Mouse (Mus musculus) limb, embryonic 13.5 days (tissue): ENCODE data around the gene Stk32c. TPM values are rescaled to one million over a fixed set of nuclear protein-coding genes. Genes with fewer than 3 reads are reported as not detected.

Experiments
- ATAC-seq: fragments of 200-750 bp; cut with Nextera tagmentation; 2 replicates; pipeline ENCODE4 v1.8.0; 2017; ENCODE audit warnings: low read depth, moderate number of reproducible peaks, moderate TSS enrichment; ENCODE audit not compliant: low FRiP score
- H3K27ac ChIP-seq: fragments of 300-500 bp; sonication (generic); 2 replicates; pipeline ENCODE4 v1.5.1; 2015; ENCODE audit warnings: inconsistent platforms, mild to moderate bottlenecking, moderate library complexity
- H3K27me3 ChIP-seq: fragments of 300-500 bp; sonication (generic); 2 replicates; pipeline ENCODE4 v1.6.1; 2015; ENCODE audit warnings: mild to moderate bottlenecking, inconsistent platforms
- H3K36me3 ChIP-seq: fragments of 300-500 bp; sonication (generic); 2 replicates; pipeline ENCODE4 v1.6.1; 2015; ENCODE audit warnings: inconsistent platforms, mild to moderate bottlenecking, moderate library complexity
- H3K4me1 ChIP-seq: fragments of 300-500 bp; sonication (generic); 2 replicates; pipeline ENCODE4 v1.6.1; 2015; ENCODE audit warnings: inconsistent platforms
- H3K4me2 ChIP-seq: fragments of 300-500 bp; sonication (generic); replicated peaks from 2 replicates; pipeline ENCODE4 v1.6.1; 2015; ENCODE audit warnings: inconsistent platforms, mild to moderate bottlenecking, moderate library complexity
- H3K4me3 ChIP-seq: fragments of 300-500 bp; sonication (generic); 2 replicates; pipeline ENCODE4 v1.5.1; 2015; ENCODE audit warnings: moderate library complexity, mild to moderate bottlenecking, inconsistent platforms
- H3K9ac ChIP-seq: fragments of 300-500 bp; sonication (generic); 2 replicates; pipeline ENCODE4 v1.6.1; 2015; ENCODE audit warnings: mild to moderate bottlenecking, inconsistent platforms
- H3K9me3 ChIP-seq: fragments of 300-500 bp; sonication (generic); 2 replicates; pipeline ENCODE4 v1.6.1; 2016; ENCODE audit warnings: inconsistent platforms
- WGBS: fragments of 180-500 bp; shearing (Covaris S2); methylation state at CpG from one replicate; pipeline ENCODE4 v1.1.7; 2015; 5-methylcytosine and 5-hydroxymethylcytosine counted together
- polyA plus RNA-seq: library from polyadenylated mRNA; unstranded; fragments of >200 nt; fragmentation: Nextera tagmentation; extraction: Ambion mirVana; gene quantifications from 2 replicates; pipeline ENCODE4 v1.2.1, GENCODE M21; 2015

Gene Stk32c
- polyA plus RNA-seq, 1 experiment from 2014 or later: 0.17 TPM

DNA sequence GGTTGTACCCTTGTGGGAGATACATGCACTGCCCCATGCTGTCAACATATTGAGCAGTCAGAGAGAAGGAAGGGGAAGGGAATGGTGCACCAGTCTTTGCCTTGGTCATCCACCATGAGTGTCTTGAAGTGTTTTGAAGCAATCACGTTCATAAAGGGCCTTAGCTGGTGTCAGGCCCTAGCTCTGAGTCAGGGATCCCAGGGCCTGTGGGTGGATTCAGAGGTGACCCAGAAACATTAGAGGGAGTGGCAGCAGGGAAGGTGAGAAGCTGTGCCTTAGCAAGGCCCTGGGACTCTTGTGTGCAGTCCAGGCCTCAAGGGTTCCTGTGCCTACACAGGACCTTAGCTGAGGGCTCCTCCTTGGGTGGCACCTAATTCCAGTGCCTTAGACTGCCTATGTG, 11.0 kb upstream of the Stk32c start:
- no peak overlapping the region for H3K27ac ChIP-seq
- H3K4me1 ChIP-seq: peaks cover 4% of the 10 kb centered on the region; the same call in 1 of the 2 replicates
- H3K4me3 ChIP-seq: no peak overlapping the region
- no peaks in the 10 kb centered on the region for H3K27me3 ChIP-seq
- no peaks in the 10 kb centered on the region for H3K9me3 ChIP-seq
- no peak overlapping the region for H3K4me2 ChIP-seq
- 76% methylated on average over 1 of the region's 1 CpGs for WGBS
- no peaks in the 10 kb centered on the region for H3K36me3 ChIP-seq
- no peak overlapping the region for H3K9ac ChIP-seq
- ATAC-seq: no peak

DNA sequence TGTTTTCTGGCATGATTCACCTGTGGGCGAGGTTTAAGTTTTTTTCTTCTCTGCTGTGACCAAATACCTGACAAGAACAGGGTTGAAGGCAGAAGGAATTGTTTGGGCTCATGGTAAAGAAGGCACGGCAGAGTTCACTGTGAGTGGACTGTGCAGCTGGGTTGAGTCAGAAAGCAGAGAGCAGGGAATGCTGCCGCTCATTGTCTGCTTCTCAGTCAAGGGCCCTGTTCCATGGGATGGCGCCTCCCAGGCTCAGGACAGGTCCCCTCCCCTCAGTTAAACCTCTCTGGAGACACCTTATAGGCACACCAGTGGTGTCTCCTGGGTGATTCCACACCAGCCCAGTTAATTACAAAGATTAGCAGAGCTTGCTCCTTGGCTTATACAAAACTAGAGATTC, 9.2 kb upstream of the Stk32c start:
- Histone ChIP-seq H3K9ac (no peak overlapping the region), H3K4me1 (peaks cover 13% of the 10 kb centered on the region; the same call in 1 of the 2 replicates), H3K4me2 (no peak overlapping the region), H3K36me3 (no peaks in the 10 kb centered on the region), H3K9me3 (no peaks in the 10 kb centered on the region), H3K4me3 (no peak overlapping the region), H3K27ac (no peak overlapping the region), H3K27me3 (no peaks in the 10 kb centered on the region)
- 79% methylated on average over 4 of the region's 4 CpGs for WGBS
- ATAC-seq: no peak

DNA sequence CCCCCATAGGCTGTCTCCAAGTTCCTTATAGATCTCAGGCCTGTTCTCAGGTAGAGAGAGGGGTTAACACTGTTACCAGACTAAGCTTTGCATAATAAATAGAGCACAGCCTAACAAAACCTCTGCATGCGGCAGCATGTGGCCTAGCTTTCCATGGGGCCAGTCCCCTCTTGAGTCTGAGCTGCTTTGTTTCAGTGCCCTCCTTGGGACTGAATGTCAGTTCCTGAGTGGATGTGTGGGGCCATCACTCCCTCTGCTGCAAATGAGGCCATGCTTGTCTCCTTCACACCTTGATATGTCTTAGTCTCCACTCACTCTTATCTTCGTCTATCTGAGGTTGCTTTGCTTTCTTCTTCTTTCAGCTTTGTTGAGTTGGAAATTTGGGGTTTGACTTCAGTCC, 8.7 kb upstream of the Stk32c start:
- Histone ChIP-seq H3K4me1 (peaks cover 13% of the 10 kb centered on the region; the same call in 1 of the 2 replicates), H3K4me3 (no peak overlapping the region), H3K36me3 (no peaks in the 10 kb centered on the region), H3K9me3 (no peaks in the 10 kb centered on the region), H3K9ac (no peak overlapping the region), H3K4me2 (no peak overlapping the region), H3K27me3 (no peaks in the 10 kb centered on the region), H3K27ac (no peak overlapping the region)
- 69% methylated on average over 2 of the region's 2 CpGs for WGBS
- ATAC-seq: no peak

DNA sequence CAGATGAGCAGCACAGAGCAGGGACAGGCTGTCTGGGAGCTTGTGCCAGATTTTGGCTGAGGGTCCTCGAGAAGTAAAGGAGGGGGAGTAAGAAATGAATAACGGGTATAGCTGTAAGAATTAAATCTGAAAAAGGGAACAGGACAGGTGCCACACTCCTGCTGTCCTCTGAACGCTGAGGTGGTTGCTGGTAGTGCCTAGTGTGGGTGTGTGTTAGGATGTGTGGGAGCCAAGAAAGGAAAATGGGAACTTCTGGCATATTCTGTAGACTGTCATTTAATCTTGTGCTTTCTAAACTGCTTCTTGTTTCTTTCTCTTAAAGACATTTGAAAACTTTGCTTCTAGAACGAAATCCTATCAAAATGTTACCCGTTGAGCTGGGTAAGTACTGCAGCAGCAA, 8.0 kb upstream of the Stk32c start:
- WGBS: 78% methylated on average over 5 of the region's 5 CpGs

DNA sequence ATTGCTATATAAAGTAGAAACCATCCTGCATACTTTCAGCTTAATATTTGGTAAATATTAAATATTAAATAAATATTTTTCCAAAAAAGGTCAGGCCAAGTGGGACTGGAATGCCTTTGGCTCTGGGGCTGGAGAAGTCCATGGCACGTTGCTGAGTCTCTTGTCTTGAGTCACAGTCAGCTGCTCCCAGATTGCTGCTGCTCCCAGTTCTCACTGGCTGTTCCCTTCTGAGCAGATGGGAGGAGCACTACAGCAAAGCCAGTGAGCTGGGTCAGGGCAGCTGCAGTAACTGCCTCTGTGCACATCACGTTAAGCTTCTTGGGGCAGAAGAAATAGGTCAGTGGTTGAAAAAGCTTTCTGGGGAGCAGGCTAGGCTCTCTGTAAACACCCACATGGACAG, 7.2 kb upstream of the Stk32c start:
- Histone ChIP-seq H3K4me2 (no peak overlapping the region), H3K9me3 (no peaks in the 10 kb centered on the region), H3K27ac (no peak overlapping the region), H3K4me1 (peaks cover 9% of the 10 kb centered on the region; the same call in 1 of the 2 replicates), H3K27me3 (no peaks in the 10 kb centered on the region), H3K4me3 (no peak overlapping the region), H3K9ac (no peak overlapping the region), H3K36me3 (no peaks in the 10 kb centered on the region)
- no peak for ATAC-seq
- WGBS: 40% methylated on average over 2 of the region's 2 CpGs

More for the DNA sequence above, 8.0 kb upstream of the Stk32c start:
- H3K4me1 ChIP-seq: peaks cover 13% of the 10 kb centered on the region; the same call in 1 of the 2 replicates
- ATAC-seq: no peak
- H3K9ac ChIP-seq: no peak overlapping the region
- H3K27me3 ChIP-seq: no peaks in the 10 kb centered on the region
- H3K4me2 ChIP-seq: no peak overlapping the region
- no peak overlapping the region for H3K4me3 ChIP-seq
- H3K36me3 ChIP-seq: no peaks in the 10 kb centered on the region
- H3K9me3 ChIP-seq: no peaks in the 10 kb centered on the region
- no peak overlapping the region for H3K27ac ChIP-seq

DNA sequence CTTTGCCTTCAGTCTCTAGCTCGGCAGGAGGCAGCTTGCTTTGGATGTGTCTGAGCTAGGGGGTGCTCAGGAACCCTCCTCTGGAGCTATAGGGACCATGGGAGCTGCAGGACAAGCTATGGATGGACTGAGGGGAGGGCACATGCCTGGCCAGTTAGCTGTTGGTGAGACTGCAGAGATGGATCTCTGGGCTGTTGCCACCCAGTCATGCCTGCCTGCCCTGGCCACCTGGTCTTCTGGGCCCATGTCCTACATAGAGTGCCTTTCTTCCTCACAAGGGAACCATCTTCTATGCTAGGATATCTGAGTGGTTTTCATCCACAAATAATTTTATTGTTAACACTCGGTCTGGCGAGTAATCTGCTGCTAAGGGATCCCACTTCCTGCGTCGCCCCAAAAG, 6.4 kb upstream of the Stk32c start:
- Histone ChIP-seq H3K27me3 (no peaks in the 10 kb centered on the region), H3K36me3 (no peaks in the 10 kb centered on the region), H3K4me1 (peaks cover 9% of the 10 kb centered on the region; the same call in 1 of the 2 replicates), H3K9ac (no peak overlapping the region), H3K4me2 (no peak overlapping the region), H3K4me3 (no peak overlapping the region), H3K27ac (no peak overlapping the region), H3K9me3 (no peaks in the 10 kb centered on the region)
- 78% methylated on average over 5 of the region's 5 CpGs for WGBS
- no peak for ATAC-seq

DNA sequence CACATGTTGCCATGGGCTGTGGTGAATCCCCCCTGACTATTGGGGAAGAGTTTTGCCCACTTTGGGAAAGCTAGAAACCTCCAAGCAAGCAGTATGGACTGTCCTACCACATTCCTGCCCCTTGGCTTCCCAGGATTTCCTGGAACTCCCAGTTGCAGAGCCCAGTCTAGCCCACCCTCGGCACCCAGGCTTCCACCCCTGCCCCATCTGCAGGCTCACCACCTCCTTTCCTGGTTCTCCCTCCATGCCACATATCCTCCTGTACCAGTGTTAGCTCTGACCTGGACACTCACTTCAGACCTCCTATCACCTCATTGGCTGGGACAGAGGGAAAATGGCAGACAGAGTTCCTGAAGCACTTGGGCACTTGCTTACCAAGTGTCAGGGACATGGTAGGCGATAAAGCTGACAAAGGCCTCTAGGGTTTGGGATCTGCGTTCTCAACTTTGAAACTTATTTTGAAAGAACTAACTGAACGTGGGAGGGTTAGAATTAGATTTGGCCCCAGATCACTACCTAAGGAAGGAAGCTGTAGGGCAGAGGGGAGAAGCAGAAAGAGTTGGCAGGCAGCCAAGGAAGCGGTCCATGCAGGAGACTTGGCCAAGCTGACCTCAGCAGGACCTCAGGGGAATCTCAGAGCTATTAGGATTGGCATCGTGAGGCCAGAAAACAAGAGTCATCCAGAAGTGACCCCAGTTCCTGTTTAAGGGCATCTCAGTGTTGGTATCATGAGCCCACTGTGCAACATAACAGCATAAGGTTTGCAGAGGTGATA, 5.7 kb upstream of the Stk32c start:
- 65% methylated on average over 6 of the region's 6 CpGs for WGBS
- no peak for ATAC-seq
- no peak overlapping the region for H3K4me3 ChIP-seq
- no peaks in the 10 kb centered on the region for H3K27me3 ChIP-seq
- no peaks in the 10 kb centered on the region for H3K36me3 ChIP-seq
- peaks cover 10% of the 10 kb centered on the region; the same call in 1 of the 2 replicates for H3K4me1 ChIP-seq
- H3K27ac ChIP-seq: no peak overlapping the region
- H3K9ac ChIP-seq: no peak overlapping the region
- no peaks in the 10 kb centered on the region for H3K9me3 ChIP-seq
- H3K4me2 ChIP-seq: no peak overlapping the region

DNA sequence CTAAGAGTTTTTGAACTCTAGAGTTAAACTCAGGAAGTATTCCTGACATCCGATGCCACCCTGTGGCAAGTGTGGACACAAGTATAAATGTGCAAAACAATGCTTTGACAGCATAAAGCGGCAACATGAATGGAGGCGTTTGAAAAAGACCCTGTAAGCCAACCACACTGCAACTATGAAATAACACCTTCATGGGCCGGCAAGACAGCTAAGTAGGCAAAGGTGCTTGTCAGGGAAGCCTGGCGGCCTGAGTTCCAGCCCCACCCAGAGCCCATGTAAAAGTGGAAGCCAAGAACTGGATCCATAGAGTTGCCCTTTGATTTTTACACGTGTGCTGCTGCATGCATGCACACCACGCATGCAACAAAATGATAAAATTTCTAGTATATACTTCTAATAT, 3.9 kb upstream of the Stk32c start:
- ATAC-seq: no peak
- Histone ChIP-seq H3K27ac (no peak overlapping the region), H3K4me1 (peaks cover 17% of the 10 kb centered on the region), H3K9me3 (no peaks in the 10 kb centered on the region), H3K9ac (no peak overlapping the region), H3K4me2 (no peak overlapping the region), H3K4me3 (no peak overlapping the region), H3K36me3 (no peaks in the 10 kb centered on the region), H3K27me3 (no peaks in the 10 kb centered on the region)
- 80% methylated on average over 7 of the region's 7 CpGs for WGBS

DNA sequence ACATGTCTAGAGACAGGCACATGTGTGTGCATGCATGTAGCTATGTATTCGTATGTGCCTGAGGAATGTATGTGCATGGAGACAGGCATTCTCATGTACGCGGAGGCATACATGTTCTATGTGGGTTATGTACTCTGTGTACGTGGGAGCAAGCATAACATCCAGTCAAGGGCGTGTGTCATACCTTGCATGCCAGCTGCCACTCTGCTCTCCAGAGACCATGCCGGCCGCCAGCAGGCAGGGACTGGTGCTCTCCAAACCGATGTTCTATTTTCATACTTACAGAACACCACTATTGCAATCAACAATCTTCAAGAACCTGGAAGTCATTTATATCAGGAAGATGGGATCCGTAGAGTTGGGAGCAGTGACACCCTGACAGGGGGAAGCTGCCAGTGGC, 3.4 kb upstream of the Stk32c start:
- no peak overlapping the region for H3K4me3 ChIP-seq
- H3K4me2 ChIP-seq: no peak overlapping the region
- H3K27ac ChIP-seq: no peak overlapping the region
- H3K27me3 ChIP-seq: no peaks in the 10 kb centered on the region
- H3K9me3 ChIP-seq: no peaks in the 10 kb centered on the region
- no peak for ATAC-seq
- WGBS: 92% methylated on average over 9 of the region's 9 CpGs
- H3K9ac ChIP-seq: no peak overlapping the region
- H3K4me1 ChIP-seq: peaks cover 17% of the 10 kb centered on the region
- H3K36me3 ChIP-seq: no peaks in the 10 kb centered on the region

DNA sequence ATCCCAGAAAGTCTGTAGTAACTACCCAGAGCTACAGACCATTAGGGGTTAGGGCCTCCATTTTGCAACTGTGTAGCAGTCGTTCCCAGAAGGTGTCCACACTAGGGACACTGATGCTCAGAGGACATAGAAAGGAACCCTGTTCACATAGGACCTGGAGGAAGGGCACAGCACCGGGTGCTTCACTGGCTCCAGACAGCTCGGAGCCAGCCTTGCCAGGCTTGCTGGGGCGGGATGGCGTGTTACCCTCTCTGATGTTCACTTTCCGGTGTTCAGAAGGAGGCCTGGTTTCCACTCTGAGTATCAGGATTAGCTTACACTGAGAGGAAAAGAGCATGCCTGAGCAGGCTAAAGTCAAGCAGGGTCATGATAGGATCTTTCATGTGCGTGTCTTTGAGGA, 2.8 kb upstream of the Stk32c start:
- Histone ChIP-seq H3K36me3 (no peaks in the 10 kb centered on the region), H3K4me2 (no peak overlapping the region), H3K9me3 (no peaks in the 10 kb centered on the region), H3K27me3 (no peaks in the 10 kb centered on the region), H3K27ac (no peak overlapping the region), H3K4me3 (no peak overlapping the region), H3K4me1 (peaks cover 17% of the 10 kb centered on the region), H3K9ac (no peak overlapping the region)
- no peak for ATAC-seq
- WGBS: 85% methylated on average over 7 of the region's 7 CpGs

DNA sequence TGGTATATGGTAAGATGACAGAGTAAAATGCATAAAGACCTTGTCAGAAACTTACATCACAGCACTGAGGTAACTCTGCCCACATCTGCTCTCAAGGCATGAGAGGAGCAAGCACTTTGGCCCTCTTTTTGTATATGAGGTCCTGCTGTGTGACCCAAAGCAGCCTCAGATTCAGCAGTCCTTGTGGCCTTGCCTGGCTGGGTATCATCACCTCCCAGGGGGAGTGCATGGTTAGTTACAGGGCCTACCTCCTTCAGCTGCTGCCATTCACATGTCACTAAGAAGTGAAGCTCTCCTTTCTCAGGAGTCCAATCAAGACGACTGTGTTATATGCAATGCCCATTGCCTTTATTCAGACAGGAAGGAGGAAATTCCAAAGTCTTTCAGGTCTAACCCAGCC, 2.4 kb upstream of the Stk32c start:
- no peak overlapping the region for H3K4me3 ChIP-seq
- no peak overlapping the region for H3K27ac ChIP-seq
- peaks cover 17% of the 10 kb centered on the region for H3K4me1 ChIP-seq
- H3K27me3 ChIP-seq: no peaks in the 10 kb centered on the region
- H3K9ac ChIP-seq: no peak overlapping the region
- H3K9me3 ChIP-seq: no peaks in the 10 kb centered on the region
- no peak overlapping the region for H3K4me2 ChIP-seq
- no peaks in the 10 kb centered on the region for H3K36me3 ChIP-seq
- WGBS: 69% methylated on average over 1 of the region's 1 CpGs
- no peak for ATAC-seq

DNA sequence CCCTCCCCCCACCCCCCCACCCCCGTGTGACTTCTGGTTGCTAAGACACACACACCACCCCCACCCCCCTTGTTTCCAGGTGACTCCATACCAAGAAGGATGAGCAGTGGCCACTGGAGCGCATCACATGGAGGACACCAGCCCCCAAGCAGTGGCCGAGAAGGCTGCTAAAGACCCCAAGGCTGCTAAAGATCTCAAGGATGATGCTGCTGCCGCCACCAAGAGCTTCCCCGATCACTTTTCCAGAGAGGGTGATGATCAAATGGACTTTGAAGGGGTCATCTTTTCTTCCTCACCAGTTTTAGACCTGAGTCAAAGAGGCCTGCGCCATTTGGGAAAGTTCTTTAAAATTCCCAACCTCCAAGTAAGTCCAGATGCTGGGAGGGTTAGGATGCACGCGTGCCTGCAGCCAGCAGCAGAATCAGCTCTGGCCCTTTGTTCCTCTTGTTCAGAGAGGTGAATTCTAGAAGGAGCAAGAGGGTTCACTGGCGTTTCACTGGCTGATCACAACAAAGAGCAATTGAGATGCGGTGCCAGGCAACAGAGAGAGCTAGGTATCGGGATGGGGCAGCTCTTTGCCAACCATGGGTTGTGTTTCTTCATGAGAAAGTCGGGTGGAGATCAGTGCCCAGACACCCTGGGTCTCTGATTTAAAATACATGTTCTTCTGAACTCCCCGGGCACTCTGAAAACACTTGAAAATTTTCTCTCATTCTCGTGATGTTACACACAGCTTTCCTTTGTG, 1.7 kb upstream of the Stk32c start:
- 80% methylated on average over 14 of the region's 14 CpGs for WGBS
- Histone ChIP-seq H3K9ac (no peak overlapping the region), H3K4me2 (no peak overlapping the region)

More for the DNA sequence above, 1.7 kb upstream of the Stk32c start:
- Histone ChIP-seq H3K36me3 (no peaks in the 10 kb centered on the region), H3K9me3 (no peaks in the 10 kb centered on the region), H3K4me1 (peaks cover 17% of the 10 kb centered on the region), H3K27me3 (no peaks in the 10 kb centered on the region), H3K4me3 (no peak overlapping the region), H3K27ac (no peak overlapping the region)
- no peak for ATAC-seq
